Mouse (Mus musculus): ENCODE results near the gene Zfp612. TPM values are rescaled to one million over a fixed set of nuclear protein-coding genes. Genes with fewer than 3 reads are reported as not detected.
A peak's percentile ranks its signal among the peaks of the same experiment; 100 is the strongest.
"Not testable (repeated sequence)": the region's sequence is repeated elsewhere in the genome, so short reads cannot be mapped to it uniquely, and the experiment has no call there.

The Zfp612 gene
- 21.5 and 23.7 TPM in 2 replicates for polyA plus RNA-seq (2012; rRNA removed)

GRCm38 (mm10) chr8:110079282-110080221 is at the start of gene Zfp612:
TSS of gene Zfp612 (plus strand) at chr8:110079746.
- peak; percentile 17 to 66 for DNase-seq (ENCODE audit: extremely low spot score in 1 of 2, low spot score in 1 of 2)

GRCm38 (mm10) chr8:110033771-110034170 is 45.8 kb upstream of the Zfp612 start:
- not testable (repeated sequence) for DNase-seq (ENCODE audit: extremely low spot score in 1 of 2, low spot score in 1 of 2)

- no peak for DNase-seq (ENCODE audit: extremely low spot score in 1 of 2, low spot score in 1 of 2)
Measured at GRCm38 (mm10) chr8:110034331-110034730, 45.2 kb upstream of the Zfp612 start.

- no peak for DNase-seq (ENCODE audit: extremely low spot score in 1 of 2, low spot score in 1 of 2)
Measured at GRCm38 (mm10) chr8:110036156-110036555, 43.4 kb upstream of the Zfp612 start.

GRCm38 (mm10) chr8:110039216-110039615 is 40.3 kb upstream of the Zfp612 start:
- DNase-seq (ENCODE audit: extremely low spot score in 1 of 2, low spot score in 1 of 2), result peak in 1 of 2 experiments; percentile 27

GRCm38 (mm10) chr8:110039659-110040058 is 39.9 kb upstream of the Zfp612 start, which contains the start of gene Chst4:
TSS of gene Chst4 (minus strand) at chr8:110039740.
- no peak for DNase-seq (ENCODE audit: extremely low spot score in 1 of 2, low spot score in 1 of 2)

GRCm38 (mm10) chr8:110040509-110040908 is 39.0 kb upstream of the Zfp612 start:
- DNase-seq (ENCODE audit: extremely low spot score in 1 of 2, low spot score in 1 of 2), result no peak

GRCm38 (mm10) chr8:110051208-110051607 is 28.3 kb upstream of the Zfp612 start:
- no peak for DNase-seq (ENCODE audit: extremely low spot score in 1 of 2, low spot score in 1 of 2)

GRCm38 (mm10) chr8:110058207-110058606 is 21.3 kb upstream of the Zfp612 start:
- no peak for DNase-seq (ENCODE audit: extremely low spot score in 1 of 2, low spot score in 1 of 2)

GRCm38 (mm10) chr8:110064161-110064560 is 15.4 kb upstream of the Zfp612 start:
- DNase-seq (ENCODE audit: extremely low spot score in 1 of 2, low spot score in 1 of 2), result no peak

- no peak for DNase-seq (ENCODE audit: extremely low spot score in 1 of 2, low spot score in 1 of 2)
Measured at GRCm38 (mm10) chr8:110064606-110065365, 14.8 kb upstream of the Zfp612 start.

GRCm38 (mm10) chr8:110065676-110066075 is 13.9 kb upstream of the Zfp612 start:
- no peak for DNase-seq (ENCODE audit: extremely low spot score in 1 of 2, low spot score in 1 of 2)

- no peak for DNase-seq (ENCODE audit: extremely low spot score in 1 of 2, low spot score in 1 of 2)
Measured at GRCm38 (mm10) chr8:110069706-110070105, 9.8 kb upstream of the Zfp612 start.

- peak in 1 of 2 experiments; percentile 82 for DNase-seq (ENCODE audit: extremely low spot score in 1 of 2, low spot score in 1 of 2)
Measured at GRCm38 (mm10) chr8:110071600-110071999, 7.9 kb upstream of the Zfp612 start.

GRCm38 (mm10) chr8:110074496-110074895 is 5.0 kb upstream of the Zfp612 start:
- DNase-seq (ENCODE audit: extremely low spot score in 1 of 2, low spot score in 1 of 2), result no peak

GRCm38 (mm10) chr8:110082416-110083105 is 3.0 kb downstream of the Zfp612 start:
- DNase-seq (ENCODE audit: extremely low spot score in 1 of 2, low spot score in 1 of 2), result no peak

- no peak for DNase-seq (ENCODE audit: extremely low spot score in 1 of 2, low spot score in 1 of 2)
Measured at GRCm38 (mm10) chr8:110091869-110092268, 12.3 kb downstream of the Zfp612 start.

GRCm38 (mm10) chr8:110100907-110101306 is 21.4 kb downstream of the Zfp612 start, which contains the start of gene Gm21964:
TSS of gene Gm21964 (plus strand) at chr8:110101207.
- no peak for DNase-seq (ENCODE audit: extremely low spot score in 1 of 2, low spot score in 1 of 2)

GRCm38 (mm10) chr8:110101676-110102075 is 22.1 kb downstream of the Zfp612 start:
- DNase-seq (ENCODE audit: extremely low spot score in 1 of 2, low spot score in 1 of 2), result no peak

- DNase-seq (ENCODE audit: extremely low spot score in 1 of 2, low spot score in 1 of 2), result no peak
Measured at GRCm38 (mm10) chr8:110102653-110103052, 23.1 kb downstream of the Zfp612 start, which contains the start of gene Gm17720. TSS of gene Gm17720 (minus strand) at chr8:110102753.
